Mouse (Mus musculus) ES-Bruce4 (cell line): ENCODE data around the gene Wars2.

Source experiments
- CTCF ChIP-seq: IDR thresholded peaks from one replicate; pipeline ENCODE4 v1.8.1; 2011; ENCODE audit warnings: low read depth, low read length
- POLR2A ChIP-seq: IDR thresholded peaks from one replicate; pipeline ENCODE4 v1.8.1; 2011; ENCODE audit warnings: low read length; ENCODE audit not compliant: insufficient read depth

- TF ChIP-seq POLR2A (no peak), CTCF (no peak)
Observed at GRCm38 (mm10) chr3:99160016-99160415, 19.1 kb downstream of the Wars2 start.
